Mouse (Mus musculus) adrenal gland, postnatal 10 days (tissue): ENCODE measurements around the gene Abcc4. TPM values are rescaled to one million over a fixed set of nuclear protein-coding genes. Genes with fewer than 3 reads are reported as not detected.

ENCODE experiments used
- DNase-seq: peaks from one replicate; pipeline ENCODE4 v3.0.0; 2021; ENCODE audit warnings: mixed read lengths
- long read RNA-seq, 2 experiments: library from polyadenylated mRNA; stranded (forward); transcript quantifications; one replicate each; pipeline ENCODE4 v2.0.0; 2021
- total RNA-seq, 2 experiments: library from RNA; stranded (reverse); gene quantifications; 2 replicates each; pipeline ENCODE4 v1.2.3; 2021

Abcc4 gene
- total RNA-seq, result 1 to 10 TPM; 8.5 to 9.9 TPM
- long read RNA-seq, experiment 1, partial matches to known transcripts, result 2 of 6 reads
- long read RNA-seq, experiment 1, other reads (novel, unspliced or antisense), result 4 of 6 reads
- long read RNA-seq, experiment 2, full-length matches to known transcripts, result 2 of 10 reads
- long read RNA-seq, experiment 2, partial matches to known transcripts, result 7 of 10 reads
- long read RNA-seq, experiment 2, other reads (novel, unspliced or antisense), result 1 of 10 reads

- DNase-seq, result peak; percentile 90
Observed at GRCm38 (mm10) chr14:118705808-118706731, at the start of gene Abcc4. Gene Abcc4 (minus strand): TSS chr14:118706219.

GRCm38 (mm10) chr14:118751193-118751753, 45.3 kb upstream of the Abcc4 start:
- DNase-seq, result no peak

- DNase-seq, result no peak
Observed at GRCm38 (mm10) chr14:118750505-118751192, 44.6 kb upstream of the Abcc4 start.

GRCm38 (mm10) chr14:118749715-118750114, 43.7 kb upstream of the Abcc4 start:
- no peak for DNase-seq

- DNase-seq, result no peak
Observed at GRCm38 (mm10) chr14:118749068-118749467, 43.0 kb upstream of the Abcc4 start.

GRCm38 (mm10) chr14:118742862-118743261, 36.8 kb upstream of the Abcc4 start:
- no peak for DNase-seq

GRCm38 (mm10) chr14:118741780-118742179, 35.8 kb upstream of the Abcc4 start:
- DNase-seq, result no peak

GRCm38 (mm10) chr14:118737251-118737888, 31.4 kb upstream of the Abcc4 start:
- no peak for DNase-seq

GRCm38 (mm10) chr14:118735114-118735513, 29.1 kb upstream of the Abcc4 start:
- peak; percentile 20 for DNase-seq

- no peak for DNase-seq
Observed at GRCm38 (mm10) chr14:118733146-118733545, 27.1 kb upstream of the Abcc4 start.

GRCm38 (mm10) chr14:118730631-118731030, 24.6 kb upstream of the Abcc4 start:
- DNase-seq, result no peak

- no peak for DNase-seq
Observed at GRCm38 (mm10) chr14:118725467-118725866, 19.4 kb upstream of the Abcc4 start.

- no peak for DNase-seq
Observed at GRCm38 (mm10) chr14:118723920-118724693, 18.1 kb upstream of the Abcc4 start.

GRCm38 (mm10) chr14:118719566-118720174, 13.7 kb upstream of the Abcc4 start:
- DNase-seq, result no peak

GRCm38 (mm10) chr14:118718576-118718975, 12.6 kb upstream of the Abcc4 start:
- no peak for DNase-seq

- DNase-seq, result peak; percentile 71
Observed at GRCm38 (mm10) chr14:118716372-118717312, 10.6 kb upstream of the Abcc4 start.

GRCm38 (mm10) chr14:118714720-118715119, 8.7 kb upstream of the Abcc4 start:
- peak; percentile 64 for DNase-seq

GRCm38 (mm10) chr14:118714320-118714719, 8.3 kb upstream of the Abcc4 start:
- no peak for DNase-seq

GRCm38 (mm10) chr14:118713869-118714268, 7.8 kb upstream of the Abcc4 start:
- no peak for DNase-seq
